Mouse (Mus musculus) adrenal gland, postnatal 36 days (tissue): ENCODE measurements around the gene Olfr1118. TPM values are rescaled to one million over a fixed set of nuclear protein-coding genes. Genes with fewer than 3 reads are reported as not detected.
"Not testable (repeated sequence)": the region's sequence is repeated elsewhere in the genome, so short reads cannot be mapped to it uniquely, and the experiment has no call there.

ENCODE experiments used
- DNase-seq, 2 experiments: peaks; one replicate each; pipeline ENCODE4 v3.0.0; 2021; ENCODE audit warnings: mixed read lengths in 1 of 2
- long read RNA-seq, 2 experiments: library from polyadenylated mRNA; stranded (forward); transcript quantifications; one replicate each; pipeline ENCODE4 v2.0.0; 2021; ENCODE audit warnings: borderline sequencing depth in 2 of 2
- total RNA-seq, 2 experiments: library from RNA; stranded (reverse); gene quantifications; 2 replicates each; pipeline ENCODE4 v1.2.3; 2021

Olfr1118 gene
- total RNA-seq, result not detected
- long read RNA-seq, experiment 1, result 0 reads
- long read RNA-seq, experiment 2, result 0 reads

GRCm38 (mm10) chr2:87307281-87307680, at the start of gene Olfr1118:
Gene Olfr1118 (plus strand): TSS chr2:87307581.
- no peak for DNase-seq

GRCm38 (mm10) chr2:87267234-87267633, 40.1 kb upstream of the Olfr1118 start, which contains the start of gene Olfr1116:
Gene Olfr1116 (plus strand): TSS chr2:87267534.
- DNase-seq, result no peak

GRCm38 (mm10) chr2:87293977-87294376, 13.4 kb upstream of the Olfr1118 start:
- not testable (repeated sequence) for DNase-seq

GRCm38 (mm10) chr2:87354515-87354914, 47.1 kb downstream of the Olfr1118 start, which contains the start of gene Olfr1120:
Gene Olfr1120 (plus strand): TSS chr2:87354815.
- DNase-seq, result no peak

- DNase-seq, result not testable (repeated sequence)
Measured at GRCm38 (mm10) chr2:87360121-87360520, 52.7 kb downstream of the Olfr1118 start.

Other genes starting within 250 kb of the Olfr1118 start
- gene Olfr1107, start 231.8 kb upstream of the Olfr1118 start, total RNA-seq, result not detected
- gene Olfr1109, start 211.6 kb upstream of the Olfr1118 start, total RNA-seq, result not detected
- gene Olfr259, start 193.0 kb upstream of the Olfr1118 start, total RNA-seq, result not detected
- not detected for gene Olfr1110, start 167.3 kb upstream of the Olfr1118 start, total RNA-seq
- gene Olfr1111, start 155.0 kb upstream of the Olfr1118 start, total RNA-seq, result not detected
- gene Olfr1112, start 119.8 kb upstream of the Olfr1118 start, total RNA-seq, result not detected
- gene Olfr1113, start 98.6 kb upstream of the Olfr1118 start, total RNA-seq, result not detected
- gene Olfr1115, start 59.6 kb upstream of the Olfr1118 start, total RNA-seq, result not detected
- not detected for gene Olfr1116, start 40.0 kb upstream of the Olfr1118 start, total RNA-seq
- gene Olfr1120, start 47.2 kb downstream of the Olfr1118 start, total RNA-seq, result not detected
- gene Olfr1121, start 62.3 kb downstream of the Olfr1118 start, total RNA-seq, result not detected
- gene Olfr1122, start 78.3 kb downstream of the Olfr1118 start, total RNA-seq, result under 1 TPM in 1 of 2 experiments, not detected in 1; 0.07 TPM
- not detected for gene Olfr1123, start 109.1 kb downstream of the Olfr1118 start, total RNA-seq
- gene Olfr1124, start 122.7 kb downstream of the Olfr1118 start, total RNA-seq, result not detected
- gene Olfr1126, start 146.4 kb downstream of the Olfr1118 start, total RNA-seq, result not detected
- not detected for gene Pramel7, start 189.5 kb downstream of the Olfr1118 start, total RNA-seq
- gene Pramel6, start 199.0 kb downstream of the Olfr1118 start, total RNA-seq, result not detected
- gene Olfr153, start 224.2 kb downstream of the Olfr1118 start, total RNA-seq, result not detected
- gene Olfr1128, start 238.0 kb downstream of the Olfr1118 start, total RNA-seq, result not detected